Mouse (Mus musculus) adrenal gland, postnatal 25 days (tissue): ENCODE measurements around the gene Fancg. TPM values are rescaled to one million over a fixed set of nuclear protein-coding genes. Genes with fewer than 3 reads are reported as not detected.
A peak's percentile ranks its signal among the peaks of the same experiment; 100 is the strongest.

Experiments used
- DNase-seq: peaks from one replicate; pipeline ENCODE4 v3.0.0; 2021; ENCODE audit warnings: mixed read lengths
- total RNA-seq: library from RNA; stranded (reverse); gene quantifications from 2 replicates; pipeline ENCODE4 v1.2.3, GENCODE M21; 2021

The Fancg gene
- total RNA-seq, 1 experiment from 2014 or later = 20.9 TPM

DNA sequence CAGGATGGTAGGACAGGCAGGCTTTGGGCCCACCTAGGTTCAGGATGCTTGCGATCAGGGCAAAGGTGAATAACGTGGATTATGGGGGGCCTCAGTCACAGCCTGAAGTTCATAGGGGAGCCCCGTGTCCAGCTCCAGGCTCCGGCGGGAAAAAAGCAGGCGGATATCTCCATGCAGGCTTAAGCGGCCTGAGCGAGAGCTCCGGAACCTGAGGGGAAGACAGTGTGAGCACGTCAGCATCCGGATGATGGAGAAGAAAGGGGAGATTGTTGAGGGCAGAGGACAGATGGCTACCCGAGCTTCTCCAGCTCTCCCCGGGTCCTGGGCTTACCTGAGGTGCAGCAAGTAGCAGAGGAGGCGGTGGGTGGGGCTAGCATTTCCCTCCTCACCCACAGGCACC lies 23.2 kb upstream of the Fancg start:
- no peak for DNase-seq

GRCm38 (mm10) chr4:43032501-43032900 lies 22.2 kb upstream of the Fancg start:
- DNase-seq = no peak

GRCm38 (mm10) chr4:43031237-43031995 lies 21.1 kb upstream of the Fancg start, which contains the start of gene Stoml2:
Stoml2 (minus strand) TSS chr4:43031710.
- peak; percentile 90 for DNase-seq

DNA sequence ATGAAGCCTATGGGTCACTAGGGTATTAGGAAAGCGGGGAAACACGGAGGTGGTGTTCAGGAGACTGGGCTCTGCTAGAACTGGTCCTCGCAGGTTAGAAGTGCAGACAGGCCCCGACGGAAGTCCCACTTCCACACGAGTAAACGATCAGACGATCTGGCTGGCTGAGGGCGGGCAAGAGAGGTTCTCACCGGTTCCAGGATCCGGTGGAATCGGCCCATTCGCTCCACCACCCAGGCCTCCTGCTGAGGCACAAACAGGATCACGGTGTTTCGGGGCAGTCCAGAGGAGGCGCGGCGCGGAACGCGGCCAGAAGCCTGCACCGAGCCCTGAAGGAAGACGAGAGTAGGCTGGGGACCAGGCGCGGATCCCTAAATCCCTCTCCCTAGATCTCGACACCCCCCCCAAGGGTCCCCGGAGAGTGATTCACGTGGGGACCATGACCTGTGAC lies 20.5 kb upstream of the Fancg start:
- peak; percentile 53 for DNase-seq

GRCm38 (mm10) chr4:43030352-43030751 lies 20.0 kb upstream of the Fancg start:
- no peak for DNase-seq

GRCm38 (mm10) chr4:43029749-43030148 lies 19.4 kb upstream of the Fancg start:
- DNase-seq = no peak

DNA sequence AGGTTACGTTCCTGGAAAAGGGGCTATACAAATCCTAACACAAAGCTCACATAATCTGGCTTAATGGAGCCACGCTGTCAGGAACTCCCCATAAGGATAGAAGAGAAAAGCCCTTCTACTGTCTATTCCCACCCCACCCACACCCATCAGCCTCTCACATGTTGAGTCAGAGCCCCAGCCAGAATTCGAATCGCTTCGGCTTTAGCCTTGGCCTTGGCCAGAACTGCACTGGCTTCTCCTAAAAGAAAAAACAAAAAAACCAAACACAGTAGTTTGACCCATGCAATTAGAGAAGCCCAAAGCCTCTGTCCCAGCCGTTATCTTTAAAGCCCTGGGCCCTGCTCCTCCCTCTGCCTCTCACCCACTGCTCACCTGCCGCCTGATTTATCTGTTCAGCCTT lies 18.8 kb upstream of the Fancg start:
- DNase-seq = no peak

- DNase-seq = peak; percentile 95
Observed at GRCm38 (mm10) chr4:43025084-43025960, 15.0 kb upstream of the Fancg start, which contains the start of gene Pigo. Pigo (minus strand) TSS chr4:43025819.

DNA sequence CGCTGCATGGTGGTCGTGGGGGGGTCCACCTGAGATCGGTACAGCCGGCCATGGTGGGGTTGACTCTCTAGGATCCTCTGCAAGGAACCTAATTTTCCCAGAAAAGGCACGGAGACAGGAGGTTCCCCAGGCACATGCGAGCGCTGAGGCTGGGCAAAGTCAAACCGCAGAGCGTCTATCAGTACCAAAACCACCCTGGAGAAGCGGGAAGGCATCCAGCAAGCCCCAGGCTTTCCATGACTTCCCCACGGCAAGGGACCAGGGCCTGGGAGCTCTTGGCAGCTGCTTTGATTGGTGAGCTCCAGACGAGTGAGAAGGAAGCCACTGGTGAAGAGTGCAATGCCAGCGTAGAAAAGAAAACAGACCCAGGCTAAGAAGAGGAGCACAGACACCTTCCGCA lies 14.4 kb upstream of the Fancg start:
- DNase-seq = no peak

DNA sequence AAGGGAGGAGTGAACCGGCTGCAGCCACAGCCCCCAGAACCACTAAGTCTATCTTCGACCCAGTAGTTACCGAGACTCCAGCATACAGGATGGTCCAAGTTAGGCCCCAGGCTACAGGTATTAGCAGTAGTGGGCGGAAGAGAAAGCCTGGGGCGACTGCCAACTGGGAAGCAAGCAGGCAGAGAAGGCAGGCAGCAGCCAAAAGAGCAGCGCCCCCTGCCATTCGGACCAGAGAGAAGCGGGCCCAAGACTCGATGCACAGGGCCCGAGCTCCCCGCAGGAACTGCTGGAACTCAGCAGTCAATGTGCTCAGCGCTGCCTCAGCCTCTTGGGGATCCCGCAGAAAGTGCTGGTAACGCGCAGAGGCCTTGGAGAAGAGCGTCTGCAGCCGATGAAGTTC lies 11.0 kb upstream of the Fancg start:
- DNase-seq = no peak

- DNase-seq = no peak
Observed at GRCm38 (mm10) chr4:43020876-43021275, 10.6 kb upstream of the Fancg start.

DNA sequence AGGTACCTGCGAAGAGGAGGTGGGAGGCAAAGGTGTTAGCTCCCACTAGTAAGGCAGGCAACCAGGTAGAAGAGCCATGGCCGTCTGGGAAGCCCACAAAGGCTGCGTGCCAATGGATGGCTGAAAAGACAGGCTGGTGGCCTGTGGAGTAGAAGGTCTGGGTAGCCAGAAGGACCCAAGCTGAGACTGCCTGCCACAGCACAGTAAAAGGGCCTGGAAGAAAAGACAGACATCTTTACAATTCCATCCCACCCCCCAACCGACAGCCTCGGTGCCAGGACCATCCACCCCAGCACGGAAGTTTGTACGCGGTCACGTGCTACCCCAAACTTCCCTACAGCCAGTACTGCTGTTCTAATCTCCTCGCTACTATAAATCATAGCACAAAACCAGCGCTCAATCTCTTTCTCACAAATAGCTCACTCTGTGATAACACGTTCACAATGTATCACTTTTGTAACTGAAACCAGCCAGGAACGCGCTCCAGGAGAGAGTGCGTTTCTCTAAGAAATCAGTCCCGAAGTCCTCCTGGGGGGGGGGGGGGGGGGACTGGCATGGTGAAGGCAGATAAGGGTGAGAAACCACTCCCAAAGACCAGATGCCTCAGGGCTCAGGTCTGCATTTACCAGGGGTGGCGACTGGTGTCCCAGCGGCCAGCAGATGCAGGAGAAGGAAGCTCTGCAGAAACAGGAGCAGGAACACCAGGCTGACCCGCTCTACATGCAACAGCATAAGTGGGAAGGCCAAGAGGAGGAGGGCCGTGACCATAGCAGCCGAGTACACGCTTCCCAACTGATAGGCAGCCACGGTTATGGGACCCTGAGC lies 9.5 kb upstream of the Fancg start:
- no peak for DNase-seq

DNA sequence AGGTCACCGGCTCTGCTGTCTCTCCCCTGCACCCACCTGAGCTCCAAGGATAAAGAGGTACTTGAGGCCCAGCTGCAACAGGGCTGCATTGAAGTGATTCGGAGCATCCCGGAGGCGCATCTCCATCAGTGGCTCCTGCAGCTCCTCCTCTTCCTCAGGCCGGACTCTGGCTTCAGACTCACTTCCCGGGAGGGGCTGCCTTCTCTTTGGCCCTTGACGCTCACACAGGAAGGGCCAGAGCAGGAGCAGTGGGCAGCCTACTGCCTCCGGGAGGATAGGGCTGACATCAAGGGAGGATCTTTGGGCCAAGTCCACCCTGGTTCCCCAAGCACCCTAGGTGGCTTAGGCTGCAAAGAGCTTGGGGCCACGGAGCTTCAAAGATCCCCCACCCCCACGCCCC lies 8.9 kb upstream of the Fancg start:
- no peak for DNase-seq

DNA sequence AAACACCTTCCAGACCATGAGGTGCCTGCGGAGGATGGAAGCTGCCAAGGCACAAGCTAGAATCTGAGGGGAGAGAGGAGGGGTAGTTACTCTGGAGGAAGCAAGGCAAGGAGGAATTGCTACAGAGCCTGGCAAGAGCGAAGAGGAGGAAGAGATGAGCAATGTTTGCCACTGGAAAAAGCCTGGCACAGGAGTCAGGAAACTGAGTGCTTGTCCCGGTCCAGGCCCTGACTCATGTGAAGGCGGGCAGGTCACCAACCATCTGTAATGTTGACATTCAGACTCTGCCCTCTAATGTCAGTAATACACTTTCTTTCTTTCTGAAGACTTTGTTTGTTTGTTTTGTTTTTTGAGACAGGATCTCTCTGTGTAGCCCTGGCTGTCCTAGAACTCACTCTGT lies 7.8 kb upstream of the Fancg start:
- peak; percentile 38 for DNase-seq

- no peak for DNase-seq
Observed at GRCm38 (mm10) chr4:43012091-43012490, 1.8 kb upstream of the Fancg start.

- no peak for DNase-seq
Observed at GRCm38 (mm10) chr4:43005765-43006164, 4.5 kb downstream of the Fancg start.

DNA sequence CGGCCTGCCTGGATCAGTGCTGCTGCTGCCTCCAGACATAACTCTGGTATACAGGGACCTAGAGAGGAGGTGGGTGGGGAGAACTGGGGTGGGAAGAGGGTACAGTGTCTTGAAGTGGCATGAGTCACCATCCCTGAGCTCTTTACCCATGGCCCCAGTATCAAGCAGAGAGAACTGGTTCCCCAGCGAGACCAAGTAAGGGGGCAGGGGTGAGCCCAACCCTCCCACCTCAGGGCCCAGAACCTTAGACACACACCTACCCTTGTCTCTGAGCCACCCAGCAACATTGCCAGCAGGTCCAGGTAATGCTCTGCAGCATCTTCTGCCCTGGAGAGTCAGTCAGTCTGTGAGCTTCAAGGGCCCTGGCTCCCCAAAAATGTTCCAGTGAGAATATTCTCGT lies 5.4 kb downstream of the Fancg start:
- DNase-seq = no peak

GRCm38 (mm10) chr4:43002756-43003439 lies 7.4 kb downstream of the Fancg start:
- DNase-seq = no peak

- no peak for DNase-seq
Observed at GRCm38 (mm10) chr4:43001272-43001671, 9.0 kb downstream of the Fancg start.

GRCm38 (mm10) chr4:43000141-43000986 lies 9.9 kb downstream of the Fancg start, which contains the start of gene Vcp:
Vcp (minus strand) TSS chr4:43000507.
- DNase-seq = peak; percentile 98
